Mouse (Mus musculus) liver, adult 2 months (tissue): ENCODE data around the gene Pon3.

Experiments
- CTCF ChIP-seq: fragments of 200-500 bp; IDR thresholded peaks from 2 replicates; pipeline ENCODE4 v1.5.1; 2011; ENCODE audit warnings: low read depth, low read length, control low read depth
- POLR2A ChIP-seq: fragments of 200-500 bp; IDR thresholded peaks from 2 replicates; pipeline ENCODE4 v1.6.1; 2011; ENCODE audit warnings: low read length, control low read depth; ENCODE audit not compliant: insufficient read depth; ENCODE audit errors: extremely low read depth

GRCm38 (mm10) chr6:5179189-5179588 is 76.9 kb downstream of the Pon3 start:
- TF ChIP-seq CTCF: no peak
- no peak for TF ChIP-seq POLR2A
